30 mouse cellular contexts compared by ENCODE assay signal in the genomic region with DNA sequence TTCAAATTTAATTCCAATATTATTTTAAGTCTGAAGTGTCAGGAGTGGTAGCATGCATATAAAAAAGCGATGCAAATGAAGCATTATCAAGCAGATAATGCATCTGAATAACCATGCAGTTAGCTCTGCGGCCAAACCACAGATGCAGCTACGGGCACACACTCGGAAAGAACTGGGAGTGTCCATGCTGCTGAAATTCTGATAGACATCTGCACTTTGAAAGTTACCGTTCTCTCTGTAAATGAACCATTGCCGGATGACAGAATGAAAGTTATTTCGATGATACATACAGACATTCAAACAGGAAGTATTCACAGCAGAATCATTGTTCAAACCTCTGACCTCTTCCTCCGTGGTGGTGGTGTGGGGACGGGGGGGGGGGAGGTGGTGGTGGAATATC.
"Had no signal": no experiment of that assay in that cellular context is flagged by ENCODE, and none has a peak within 500 bp of the region (broad histone marks: within the 10 kb centered on the region; RNA-seq: fewer than 3 reads in every experiment).

No protein-coding gene starts in this region.

- H3K9ac ChIP-seq: limb, embryonic 12.5 days; limb, embryonic 13.5 days; limb, embryonic 15.5 days; liver, embryonic 12.5 days; liver, embryonic 13.5 days; liver, embryonic 14.5 days; liver, embryonic 15.5 days; liver, postnatal 0 days; lung, embryonic 14.5 days; lung, embryonic 15.5 days; midbrain, embryonic 12.5 days; midbrain, embryonic 13.5 days; midbrain, embryonic 15.5 days; neural tube, embryonic 12.5 days had no signal

- H3K4me1 ChIP-seq: limb, embryonic 10.5 days; limb, embryonic 12.5 days; limb, embryonic 13.5 days; limb, embryonic 15.5 days; liver, embryonic 12.5 days; liver, embryonic 13.5 days; liver, embryonic 15.5 days; lung, embryonic 15.5 days; megakaryocyte, embryonic 14.5 days; midbrain, embryonic 10.5 days; midbrain, embryonic 12.5 days; midbrain, embryonic 13.5 days; midbrain, embryonic 15.5 days; neural tube, embryonic 12.5 days had no signal

- H3K27me3 ChIP-seq: limb, embryonic 12.5 days; limb, embryonic 13.5 days; limb, embryonic 15.5 days; liver, embryonic 12.5 days; liver, embryonic 13.5 days; liver, embryonic 15.5 days; lung, embryonic 15.5 days; megakaryocyte, embryonic 14.5 days; midbrain, embryonic 12.5 days; midbrain, embryonic 13.5 days; midbrain, embryonic 15.5 days; neural tube, embryonic 12.5 days had no signal

- ATAC-seq: liver, embryonic 12.5 days; liver, postnatal 0 days; lung, postnatal 0 days; midbrain, embryonic 13.5 days; midbrain, embryonic 15.5 days; midbrain, embryonic 16.5 days had no signal

- H3K27ac ChIP-seq: limb, embryonic 10.5 days; limb, embryonic 12.5 days; limb, embryonic 13.5 days; limb, embryonic 15.5 days; liver, embryonic 12.5 days; liver, embryonic 13.5 days; liver, embryonic 14.5 days; liver, embryonic 15.5 days; lung, embryonic 15.5 days; macrophage; midbrain, embryonic 10.5 days; midbrain, embryonic 12.5 days; midbrain, embryonic 13.5 days; midbrain, embryonic 15.5 days; neural tube, embryonic 12.5 days had no signal

- H3K9me3 ChIP-seq: limb, embryonic 10.5 days; limb, embryonic 12.5 days; limb, embryonic 13.5 days; limb, embryonic 15.5 days; liver, embryonic 12.5 days; liver, embryonic 13.5 days; liver, embryonic 15.5 days; lung, embryonic 15.5 days; midbrain, embryonic 10.5 days; midbrain, embryonic 12.5 days; midbrain, embryonic 13.5 days; midbrain, embryonic 15.5 days; neural tube, embryonic 12.5 days had no signal

- DNase-seq: left cerebral cortex, postnatal 4 days; liver; liver, embryonic 13.5 days; liver, postnatal 0 days; lung, adult 18-20 months; lung, adult 2 months; lung, embryonic 14.5 days; lung, postnatal 10 days; lung, postnatal 14 days; lung, postnatal 36 days; lung, postnatal 4 days; midbrain, embryonic 14.5 days had no signal

- H3K36me3 ChIP-seq: limb, embryonic 10.5 days; limb, embryonic 12.5 days; limb, embryonic 13.5 days; limb, embryonic 15.5 days; liver, embryonic 12.5 days; liver, embryonic 13.5 days; liver, embryonic 15.5 days; lung, embryonic 15.5 days; midbrain, embryonic 10.5 days; midbrain, embryonic 12.5 days; midbrain, embryonic 13.5 days; midbrain, embryonic 15.5 days; neural tube, embryonic 12.5 days had no signal

- H3K4me3 ChIP-seq: limb, embryonic 10.5 days; limb, embryonic 12.5 days; limb, embryonic 13.5 days; limb, embryonic 15.5 days; liver, embryonic 12.5 days; liver, embryonic 13.5 days; liver, embryonic 15.5 days; lung, embryonic 15.5 days; megakaryocyte, embryonic 14.5 days; midbrain, embryonic 10.5 days; midbrain, embryonic 12.5 days; midbrain, embryonic 13.5 days; midbrain, embryonic 15.5 days; myocyte; neural tube, embryonic 12.5 days had no signal
